Mouse (Mus musculus) MEL (cell line): ENCODE results near the gene Elk4. TPM values are rescaled to one million over a fixed set of nuclear protein-coding genes. Genes with fewer than 3 reads are reported as not detected.

Experiments
- DNase-seq: peaks from one replicate; pipeline ENCODE4 v3.0.0; 2011; ENCODE audit warnings: low read depth, low spot score
- H3K27ac ChIP-seq: 2 replicates; pipeline ENCODE4 v1.5.1; 2012; ENCODE audit warnings: low read depth, mild to moderate bottlenecking, control low read depth, low read length, moderate library complexity; ENCODE audit not compliant: control insufficient read depth
- H3K27me3 ChIP-seq, 2 experiments: fragments of 150-350 bp in 1 of 2; sonication (generic) in 1 of 2; 2 replicates each; pipeline ENCODE4 v1.6.1; 2012; ENCODE audit warnings: low read length in 2 of 2, mild to moderate bottlenecking in 2 of 2, improper control_type of control experiment in 1 of 2, moderate library complexity in 1 of 2; ENCODE audit not compliant: insufficient read depth in 2 of 2, control insufficient read depth in 1 of 2
- H3K36me3 ChIP-seq, 2 experiments: 2 replicates each; pipeline ENCODE4 v1.6.1; 2012 to 2014; ENCODE audit warnings: low read length in 2 of 2, improper control_type of control experiment in 1 of 2, inconsistent platforms in 1 of 2, mild to moderate bottlenecking in 1 of 2; ENCODE audit not compliant: insufficient read depth in 2 of 2, control insufficient read depth in 1 of 2
- H3K4me1 ChIP-seq, 2 experiments: fragments of 150-350 bp in 1 of 2; sonication (generic) in 1 of 2; 2 replicates each; pipeline ENCODE4 v1.6.1; 2012; ENCODE audit warnings: low read length in 2 of 2, improper control_type of control experiment in 1 of 2, mild to moderate bottlenecking in 1 of 2; ENCODE audit not compliant: insufficient read depth in 2 of 2, control insufficient read depth in 1 of 2
- H3K4me3 ChIP-seq, 2 experiments: fragments of 150-350 bp in 1 of 2; sonication (generic) in 1 of 2; 2 replicates each; pipeline ENCODE4 v1.5.1; 2012; ENCODE audit warnings: low read depth in 2 of 2, low read length in 2 of 2, mild to moderate bottlenecking in 2 of 2, moderate library complexity in 2 of 2, control low read depth in 1 of 2, improper control_type of control experiment in 1 of 2; ENCODE audit not compliant: control insufficient read depth in 1 of 2, insufficient read depth in 1 of 2
- H3K79me2 ChIP-seq: 2 replicates; pipeline ENCODE4 v1.6.1; 2012; ENCODE audit warnings: mild to moderate bottlenecking, low read length, moderate library complexity; ENCODE audit not compliant: control insufficient read depth, poor library complexity, insufficient read depth
- H3K9ac ChIP-seq: 2 replicates; pipeline ENCODE4 v1.6.1; 2012; ENCODE audit warnings: low read depth, mild to moderate bottlenecking, control low read depth, low read length, moderate library complexity; ENCODE audit not compliant: control insufficient read depth, poor library complexity, severe bottlenecking
- H3K9me3 ChIP-seq: fragments of 150-350 bp; sonication (generic); replicated peaks from 2 replicates; pipeline ENCODE4 v1.6.1; 2012; ENCODE audit warnings: mild to moderate bottlenecking, low read length, improper control_type of control experiment, moderate library complexity; ENCODE audit not compliant: insufficient read depth
- CHD1 ChIP-seq: IDR thresholded peaks from 2 replicates; pipeline ENCODE4 v1.6.1; 2012; ENCODE audit warnings: low read depth, mild to moderate bottlenecking, inconsistent platforms, low read length, improper control_type of control experiment
- CTCF ChIP-seq, 3 experiments: IDR thresholded peaks in 2 of 3; conservative IDR thresholded peaks in 1 of 3; 2 replicates each; pipeline ENCODE4 v1.5.1; 2011 to 2012; ENCODE audit warnings: low read length in 3 of 3, low read depth in 2 of 3, mild to moderate bottlenecking in 2 of 3, improper control_type of control experiment in 1 of 3, inconsistent platforms in 1 of 3, mixed read lengths in 1 of 3, moderate library complexity in 1 of 3; ENCODE audit not compliant: control insufficient read depth in 1 of 3, insufficient read depth in 1 of 3, poor library complexity in 1 of 3, severe bottlenecking in 1 of 3
- E2F4 ChIP-seq: IDR thresholded peaks from 2 replicates; pipeline ENCODE4 v1.6.1; 2011; ENCODE audit warnings: low read depth, low read length, improper control_type of control experiment, borderline replicate concordance
- ETS1 ChIP-seq: IDR thresholded peaks from 2 replicates; pipeline ENCODE4 v1.6.1; 2012; ENCODE audit warnings: low read depth, mild to moderate bottlenecking, inconsistent platforms, low read length, improper control_type of control experiment, moderate library complexity
- GABPA ChIP-seq: IDR thresholded peaks from 2 replicates; pipeline ENCODE4 v1.6.1; 2012; ENCODE audit warnings: low read depth, mild to moderate bottlenecking, inconsistent platforms, low read length, improper control_type of control experiment, moderate library complexity
- GATA1 ChIP-seq: IDR thresholded peaks from 2 replicates; pipeline ENCODE4 v1.6.1; 2011; ENCODE audit warnings: low read depth, low read length, improper control_type of control experiment
- HCFC1 ChIP-seq: IDR thresholded peaks from 2 replicates; pipeline ENCODE4 v1.6.1; 2012; ENCODE audit warnings: low read depth, mild to moderate bottlenecking, inconsistent platforms, low read length, improper control_type of control experiment, moderate library complexity
- JUND ChIP-seq: IDR thresholded peaks from 2 replicates; pipeline ENCODE4 v1.6.1; 2011; ENCODE audit warnings: low read depth, mild to moderate bottlenecking, improper control_type of control experiment, low read length
- KAT2A ChIP-seq: conservative IDR thresholded peaks from 2 replicates; pipeline ENCODE4 v1.6.1; 2012; ENCODE audit warnings: low read depth, low read length, improper control_type of control experiment, inconsistent platforms
- MAFK ChIP-seq: IDR thresholded peaks from 2 replicates; pipeline ENCODE4 v1.6.1; 2011; ENCODE audit warnings: low read depth, mild to moderate bottlenecking, low read length, improper control_type of control experiment, borderline replicate concordance
- MAX ChIP-seq: IDR thresholded peaks from 2 replicates; pipeline ENCODE4 v1.6.1; 2011; ENCODE audit warnings: low read length, improper control_type of control experiment
- MEF2A ChIP-seq: IDR thresholded peaks from 2 replicates; pipeline ENCODE4 v1.6.1; 2014; ENCODE audit warnings: low read depth, mild to moderate bottlenecking, inconsistent platforms, low read length, improper control_type of control experiment; ENCODE audit not compliant: poor library complexity, insufficient replicate concordance, severe bottlenecking; ENCODE audit errors: extremely low read depth
- MYC ChIP-seq: IDR thresholded peaks from 2 replicates; pipeline ENCODE4 v1.6.1; 2011; ENCODE audit warnings: low read depth, mild to moderate bottlenecking, low read length, improper control_type of control experiment, moderate library complexity
- NELFE ChIP-seq: IDR thresholded peaks from 2 replicates; pipeline ENCODE4 v1.6.1; 2011; ENCODE audit warnings: low read depth, low read length, improper control_type of control experiment
- NRF1 ChIP-seq: IDR thresholded peaks from 2 replicates; pipeline ENCODE4 v1.6.1; 2014; ENCODE audit warnings: low read depth, mild to moderate bottlenecking, inconsistent platforms, low read length, improper control_type of control experiment, moderate library complexity; ENCODE audit not compliant: poor library complexity, insufficient read depth, severe bottlenecking
- POLR2A ChIP-seq, 2 experiments: IDR thresholded peaks; 2 replicates each; pipeline ENCODE4 v1.6.1; 2011 to 2012; ENCODE audit warnings: low read length in 2 of 2, mild to moderate bottlenecking in 2 of 2, control low read depth in 1 of 2, improper control_type of control experiment in 1 of 2, low read depth in 1 of 2, moderate library complexity in 1 of 2; ENCODE audit not compliant: control insufficient read depth in 1 of 2, insufficient read depth in 1 of 2, poor library complexity in 1 of 2
- POLR2AphosphoS2 ChIP-seq: IDR thresholded peaks from 2 replicates; pipeline ENCODE4 v1.6.1; 2011; ENCODE audit warnings: low read length, improper control_type of control experiment
- RCOR1 ChIP-seq: IDR thresholded peaks from 2 replicates; pipeline ENCODE4 v1.6.1; 2012; ENCODE audit warnings: low read depth, mild to moderate bottlenecking, inconsistent platforms, low read length, improper control_type of control experiment
- SIN3A ChIP-seq: IDR thresholded peaks from 2 replicates; pipeline ENCODE4 v1.6.1; 2012; ENCODE audit warnings: low read length, improper control_type of control experiment, inconsistent platforms
- TBP ChIP-seq: IDR thresholded peaks from 2 replicates; pipeline ENCODE4 v1.8.0; 2011; ENCODE audit warnings: low read depth, low read length, improper control_type of control experiment
- TCF12 ChIP-seq: IDR thresholded peaks from 2 replicates; pipeline ENCODE4 v1.6.1; 2014; ENCODE audit warnings: low read depth, mild to moderate bottlenecking, inconsistent platforms, low read length, improper control_type of control experiment, moderate library complexity
- UBTF ChIP-seq: IDR thresholded peaks from 2 replicates; pipeline ENCODE4 v1.6.1; 2012; ENCODE audit warnings: low read depth, mild to moderate bottlenecking, inconsistent platforms, low read length, improper control_type of control experiment, moderate library complexity, borderline replicate concordance; ENCODE audit not compliant: insufficient read depth
- USF1 ChIP-seq: IDR thresholded peaks from 2 replicates; pipeline ENCODE4 v1.6.1; 2014; ENCODE audit warnings: low read depth, mild to moderate bottlenecking, inconsistent platforms, low read length, improper control_type of control experiment, moderate library complexity
- ZC3H11A ChIP-seq: IDR thresholded peaks from 2 replicates; pipeline ENCODE4 v1.6.1; 2012; ENCODE audit warnings: low read depth, mild to moderate bottlenecking, inconsistent platforms, low read length, improper control_type of control experiment
- ZKSCAN1 ChIP-seq: IDR thresholded peaks from 2 replicates; pipeline ENCODE4 v1.6.1; 2012; ENCODE audit warnings: low read depth, mild to moderate bottlenecking, inconsistent platforms, low read length, improper control_type of control experiment, moderate library complexity
- ZNF384 ChIP-seq: IDR thresholded peaks from 2 replicates; pipeline ENCODE4 v1.6.1; 2012; ENCODE audit warnings: low read depth, mild to moderate bottlenecking, inconsistent platforms, low read length, improper control_type of control experiment
- polyA plus RNA-seq, 2 experiments: library from polyadenylated mRNA; stranded (reverse) in 1 of 2; unstranded in 1 of 2; fragments of >175 nt in 1 of 2; fragments of >200 nt in 1 of 2; gene quantifications; 2 replicates each; pipeline versions ENCODE4 v1.2.1 to v1.2.4; 2012; ENCODE audit warnings: low replicate concordance in 2 of 2, low read depth in 1 of 2; ENCODE audit not compliant: insufficient read length in 2 of 2, insufficient read depth in 1 of 2, missing spikeins in 1 of 2
- total RNA-seq: library from RNA; depleted of rRNA; stranded (reverse); fragments of 300-350 nt; gene quantifications from 2 replicates; pipeline ENCODE4 v1.2.3, GENCODE M21; 2012

Gene Elk4
- total and polyA plus RNA-seq, 3 experiments = 19.4 to 191 (median 20.3) TPM

GRCm38 (mm10) chr1:132027978-132028377 lies 20.6 kb downstream of the Elk4 start:
- no peaks in the 10 kb centered on the region for H3K79me2 ChIP-seq
- no peak overlapping the region for H3K27ac ChIP-seq
- no peak overlapping the region for H3K9ac ChIP-seq
- no peaks in the 10 kb centered on the region for H3K27me3 ChIP-seq
- no peak for TF ChIP-seq ZKSCAN1
- no peak for TF ChIP-seq KAT2A
- no peak for TF ChIP-seq UBTF
- TF ChIP-seq MAX = no peak
- TF ChIP-seq USF1 = no peak
- no peak for TF ChIP-seq NELFE
- TF ChIP-seq ZC3H11A = no peak
- no peak for TF ChIP-seq ZNF384
- TF ChIP-seq MEF2A = no peak
- no peak for TF ChIP-seq GABPA
- no peak for TF ChIP-seq SIN3A
- TF ChIP-seq ETS1 = no peak
- no peak for TF ChIP-seq CTCF (IDR thresholded peaks at IDR 0.05 in 2 of 3, conservative IDR thresholded peaks at IDR 0.05 in 1 of 3; ENCODE audit: control insufficient read depth in 1 of 3, insufficient read depth in 1 of 3, low read depth in 2 of 3, low read length in 3 of 3, poor library complexity in 1 of 3, severe bottlenecking in 1 of 3)
- TF ChIP-seq MYC = no peak
- TF ChIP-seq POLR2A (IDR thresholded peaks at IDR 0.05; ENCODE audit: control insufficient read depth in 1 of 2, insufficient read depth in 1 of 2, low read depth in 1 of 2, low read length in 2 of 2, poor library complexity in 1 of 2) = no peak
- no peaks in the 10 kb centered on the region for H3K4me1 ChIP-seq
- no peak for DNase-seq
- H3K4me3 ChIP-seq = no peak overlapping the region
- peaks cover 0 to 12% of the 10 kb centered on the region in 2 experiments; a peak in 2 of 4 replicates for H3K36me3 ChIP-seq
- no peaks in the 10 kb centered on the region for H3K9me3 ChIP-seq

GRCm38 (mm10) chr1:132028413-132028812 lies 21.0 kb downstream of the Elk4 start:
- no peak overlapping the region for H3K4me3 ChIP-seq
- TF ChIP-seq KAT2A (no peak), USF1 (no peak), RCOR1 (no peak), ZKSCAN1 (no peak), GATA1 (no peak), TBP (no peak), CHD1 (no peak), CTCF (IDR thresholded peaks at IDR 0.05 in 2 of 3, conservative IDR thresholded peaks at IDR 0.05 in 1 of 3; ENCODE audit: control insufficient read depth in 1 of 3, insufficient read depth in 1 of 3, low read depth in 2 of 3, low read length in 3 of 3, poor library complexity in 1 of 3, severe bottlenecking in 1 of 3) (no peak), HCFC1 (no peak), NRF1 (no peak), POLR2AphosphoS2 (no peak), JUND (no peak), SIN3A (no peak), MAFK (no peak), E2F4 (no peak), TCF12 (no peak)
- TF ChIP-seq, all 39 proteins: peak for 0
- no peak overlapping the region for H3K9ac ChIP-seq
- H3K27ac ChIP-seq = no peak overlapping the region
- peaks cover 0 to 12% of the 10 kb centered on the region in 2 experiments; a peak in 2 of 4 replicates for H3K36me3 ChIP-seq
- H3K79me2 ChIP-seq = no peaks in the 10 kb centered on the region
- no peaks in the 10 kb centered on the region for H3K4me1 ChIP-seq
- H3K27me3 ChIP-seq = no peaks in the 10 kb centered on the region
- DNase-seq = no peak
- no peaks in the 10 kb centered on the region for H3K9me3 ChIP-seq
